Mouse (Mus musculus): ENCODE measurements at regions not wholly inside any gene's neighbourhood (a gene's known extent, or its start where the extent isn't known, plus 50 kb on each side); places are given as distances from the start of the nearest gene placed in this dataset.

- H3K9me3 ChIP-seq (ENCODE audit: control insufficient read depth, low read length), result 0 out of 2 replicates have a peak, but pooled peaks cover 2% of the 10 kb centered on the region
- DNase-seq (ENCODE audit: low spot score) (no peak), ATAC-seq (replicated peaks; ENCODE audit: low FRiP score, low TSS enrichment, low read depth) (no peak)
- H3K4me1 ChIP-seq (replicated peaks; ENCODE audit: control insufficient read depth, insufficient read depth, low read length), result no peaks in the 10 kb centered on the region
- no peak overlapping the region for H3K27ac ChIP-seq (ENCODE audit: low read depth)
- no peaks in the 10 kb centered on the region for H3K27me3 ChIP-seq (replicated peaks; ENCODE audit: control insufficient read depth, insufficient read depth, low read length)
- no peak overlapping the region for H3K4me2 ChIP-seq (ENCODE audit: low read length)
- 75% methylated on average over 4 of the region's 4 CpGs for WGBS
- no peaks in the 10 kb centered on the region for H3K36me3 ChIP-seq (ENCODE audit: control insufficient read depth, insufficient read depth, low read length)
- no peak overlapping the region for H3K4me3 ChIP-seq (ENCODE audit: low read depth, low read length)
- no peak overlapping the region for H3K9ac ChIP-seq (ENCODE audit: low read length)
Measured at GRCm38 (mm10) chr19:28205691-28206090, 194.7 kb upstream of the Rfx3 start.

- ATAC-seq (replicated peaks; ENCODE audit: low FRiP score, low TSS enrichment, low read depth), result no peak
- 53% methylated on average over 3 of the region's 3 CpGs for WGBS
Measured at GRCm38 (mm10) chr19:28203719-28204118, 192.8 kb upstream of the Rfx3 start.

GRCm38 (mm10) chr19:28199385-28199784 lies 188.4 kb upstream of the Rfx3 start:
- WGBS, result 64% methylated on average over 8 of the region's 8 CpGs
- no peaks in the 10 kb centered on the region for H3K9me3 ChIP-seq (ENCODE audit: control insufficient read depth, low read length)
- H3K4me1 ChIP-seq (replicated peaks; ENCODE audit: control insufficient read depth, insufficient read depth, low read length), result no peaks in the 10 kb centered on the region
- H3K36me3 ChIP-seq (ENCODE audit: control insufficient read depth, insufficient read depth, low read length), result no peaks in the 10 kb centered on the region
- H3K4me3 ChIP-seq (ENCODE audit: low read depth, low read length), result no peak overlapping the region
- no peak for DNase-seq (ENCODE audit: low spot score)
- H3K27ac ChIP-seq (ENCODE audit: low read depth), result no peak overlapping the region
- no peaks in the 10 kb centered on the region for H3K27me3 ChIP-seq (replicated peaks; ENCODE audit: control insufficient read depth, insufficient read depth, low read length)
- ATAC-seq (replicated peaks; ENCODE audit: low FRiP score, low TSS enrichment, low read depth), result no peak
- no peak overlapping the region for H3K9ac ChIP-seq (ENCODE audit: low read length)
- H3K4me2 ChIP-seq (ENCODE audit: low read length), result no peak overlapping the region

More at GRCm38 (mm10) chr19:28203719-28204118, 192.8 kb upstream of the Rfx3 start:
- Histone ChIP-seq H3K4me3 (ENCODE audit: low read depth, low read length) (no peak overlapping the region), H3K27ac (ENCODE audit: low read depth) (no peak overlapping the region), H3K27me3 (replicated peaks; ENCODE audit: control insufficient read depth, insufficient read depth, low read length) (no peaks in the 10 kb centered on the region), H3K36me3 (ENCODE audit: control insufficient read depth, insufficient read depth, low read length) (no peaks in the 10 kb centered on the region), H3K4me1 (replicated peaks; ENCODE audit: control insufficient read depth, insufficient read depth, low read length) (no peaks in the 10 kb centered on the region), H3K4me2 (ENCODE audit: low read length) (no peak overlapping the region), H3K9ac (ENCODE audit: low read length) (no peak overlapping the region), H3K9me3 (ENCODE audit: control insufficient read depth, low read length) (no peaks in the 10 kb centered on the region)
- DNase-seq (ENCODE audit: low spot score), result no peak

- Histone ChIP-seq H3K4me3 (ENCODE audit: low read depth, low read length) (no peak overlapping the region), H3K36me3 (ENCODE audit: control insufficient read depth, insufficient read depth, low read length) (no peaks in the 10 kb centered on the region), H3K4me2 (ENCODE audit: low read length) (no peak overlapping the region), H3K9ac (ENCODE audit: low read length) (no peak overlapping the region), H3K4me1 (replicated peaks; ENCODE audit: control insufficient read depth, insufficient read depth, low read length) (no peaks in the 10 kb centered on the region), H3K27ac (ENCODE audit: low read depth) (no peak overlapping the region), H3K9me3 (ENCODE audit: control insufficient read depth, low read length) (no peaks in the 10 kb centered on the region), H3K27me3 (replicated peaks; ENCODE audit: control insufficient read depth, insufficient read depth, low read length) (no peaks in the 10 kb centered on the region)
- DNase-seq (ENCODE audit: low spot score) (no peak), ATAC-seq (replicated peaks; ENCODE audit: low FRiP score, low TSS enrichment, low read depth) (no peak)
- WGBS, result 99% methylated on average over 5 of the region's 5 CpGs
Measured at GRCm38 (mm10) chr19:28196881-28197280, 185.9 kb upstream of the Rfx3 start.

GRCm38 (mm10) chr19:28192248-28192647 lies 181.3 kb upstream of the Rfx3 start:
- Histone ChIP-seq H3K9me3 (ENCODE audit: control insufficient read depth, low read length) (no peaks in the 10 kb centered on the region), H3K4me2 (ENCODE audit: low read length) (no peak overlapping the region), H3K36me3 (ENCODE audit: control insufficient read depth, insufficient read depth, low read length) (no peaks in the 10 kb centered on the region), H3K4me3 (ENCODE audit: low read depth, low read length) (no peak overlapping the region), H3K27me3 (replicated peaks; ENCODE audit: control insufficient read depth, insufficient read depth, low read length) (no peaks in the 10 kb centered on the region), H3K4me1 (replicated peaks; ENCODE audit: control insufficient read depth, insufficient read depth, low read length) (no peaks in the 10 kb centered on the region), H3K9ac (ENCODE audit: low read length) (no peak overlapping the region), H3K27ac (ENCODE audit: low read depth) (no peak overlapping the region)
- no peak for DNase-seq (ENCODE audit: low spot score)
- 77% methylated on average over 3 of the region's 3 CpGs for WGBS
- no peak for ATAC-seq (replicated peaks; ENCODE audit: low FRiP score, low TSS enrichment, low read depth)

GRCm38 (mm10) chr19:28191428-28192116 lies 180.6 kb upstream of the Rfx3 start:
- H3K27me3 ChIP-seq (replicated peaks; ENCODE audit: control insufficient read depth, insufficient read depth, low read length), result no peaks in the 10 kb centered on the region
- no peaks in the 10 kb centered on the region for H3K36me3 ChIP-seq (ENCODE audit: control insufficient read depth, insufficient read depth, low read length)
- ATAC-seq (replicated peaks; ENCODE audit: low FRiP score, low TSS enrichment, low read depth) (no peak), DNase-seq (ENCODE audit: low spot score) (peak; percentile 36)
- H3K27ac ChIP-seq (ENCODE audit: low read depth), result no peak overlapping the region
- H3K4me2 ChIP-seq (ENCODE audit: low read length), result no peak overlapping the region
- no peak overlapping the region for H3K4me3 ChIP-seq (ENCODE audit: low read depth, low read length)
- no peak overlapping the region for H3K9ac ChIP-seq (ENCODE audit: low read length)
- H3K4me1 ChIP-seq (replicated peaks; ENCODE audit: control insufficient read depth, insufficient read depth, low read length), result no peaks in the 10 kb centered on the region
- 31% methylated on average over 9 of the region's 9 CpGs for WGBS
- H3K9me3 ChIP-seq (ENCODE audit: control insufficient read depth, low read length), result no peaks in the 10 kb centered on the region

GRCm38 (mm10) chr19:28190250-28190649 lies 179.3 kb upstream of the Rfx3 start:
- Histone ChIP-seq H3K9me3 (ENCODE audit: control insufficient read depth, low read length) (no peaks in the 10 kb centered on the region), H3K4me1 (replicated peaks; ENCODE audit: control insufficient read depth, insufficient read depth, low read length) (no peaks in the 10 kb centered on the region), H3K4me3 (ENCODE audit: low read depth, low read length) (no peak overlapping the region), H3K36me3 (ENCODE audit: control insufficient read depth, insufficient read depth, low read length) (no peaks in the 10 kb centered on the region), H3K27ac (ENCODE audit: low read depth) (no peak overlapping the region), H3K4me2 (ENCODE audit: low read length) (no peak overlapping the region), H3K9ac (ENCODE audit: low read length) (no peak overlapping the region), H3K27me3 (replicated peaks; ENCODE audit: control insufficient read depth, insufficient read depth, low read length) (no peaks in the 10 kb centered on the region)
- no peak for ATAC-seq (replicated peaks; ENCODE audit: low FRiP score, low TSS enrichment, low read depth)
- DNase-seq (ENCODE audit: low spot score), result peak; percentile 44
- 75% methylated on average over 10 of the region's 10 CpGs for WGBS

- Histone ChIP-seq H3K9ac (ENCODE audit: low read length) (no peak overlapping the region), H3K27ac (ENCODE audit: low read depth) (no peak overlapping the region), H3K4me1 (replicated peaks; ENCODE audit: control insufficient read depth, insufficient read depth, low read length) (no peaks in the 10 kb centered on the region), H3K4me2 (ENCODE audit: low read length) (no peak overlapping the region), H3K27me3 (replicated peaks; ENCODE audit: control insufficient read depth, insufficient read depth, low read length) (no peaks in the 10 kb centered on the region), H3K4me3 (ENCODE audit: low read depth, low read length) (no peak overlapping the region), H3K9me3 (ENCODE audit: control insufficient read depth, low read length) (no peaks in the 10 kb centered on the region), H3K36me3 (ENCODE audit: control insufficient read depth, insufficient read depth, low read length) (no peaks in the 10 kb centered on the region)
- DNase-seq (ENCODE audit: low spot score) (peak; percentile 31), ATAC-seq (replicated peaks; ENCODE audit: low FRiP score, low TSS enrichment, low read depth) (no peak)
- 74% methylated on average over 6 of the region's 6 CpGs for WGBS
Measured at GRCm38 (mm10) chr19:28188363-28188762, 177.4 kb upstream of the Rfx3 start.

All from intestine, embryonic 14.5 days (tissue).